Mouse (Mus musculus): ENCODE data around the gene Cldn15. TPM values are rescaled to one million over a fixed set of nuclear protein-coding genes. Genes with fewer than 3 reads are reported as not detected.
A peak's percentile ranks its signal among the peaks of the same experiment; 100 is the strongest.

Cldn15 gene
- total and polyA plus RNA-seq, 2 experiments from 2014 or later, result 7.9 to 19.3 TPM

DNA sequence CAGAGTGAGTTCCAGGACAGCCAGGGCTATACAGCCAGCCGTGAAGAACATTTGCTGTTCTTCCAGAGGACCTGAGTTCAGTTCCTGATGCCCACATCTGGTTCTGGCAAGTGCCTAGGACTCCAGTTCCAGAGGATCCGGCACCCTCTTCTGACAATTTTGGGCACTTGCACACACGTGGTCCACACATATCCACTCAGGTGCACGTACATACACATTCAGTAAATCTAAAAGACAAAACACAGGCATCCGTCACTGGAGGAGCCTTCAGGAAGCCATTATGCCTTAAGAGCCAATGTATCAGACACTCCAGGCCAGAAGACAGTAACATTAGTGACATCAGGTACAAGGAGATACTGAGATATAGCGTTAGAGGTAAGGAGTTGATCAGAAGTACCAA is 15.9 kb upstream of the Cldn15 start:
- Histone ChIP-seq H3K9me3 (replicated peaks; ENCODE audit: control insufficient read depth, low read length) (no peaks in the 10 kb centered on the region), H3K36me3 (replicated peaks; ENCODE audit: control insufficient read depth, insufficient read depth, low read length) (no peaks in the 10 kb centered on the region), H3K4me3 (ENCODE audit: low read depth, low read length) (no peak overlapping the region), H3K27ac (ENCODE audit: low read depth) (no peak overlapping the region), H3K4me2 (ENCODE audit: low read depth, low read length) (no peak overlapping the region), H3K27me3 (ENCODE audit: control insufficient read depth, insufficient read depth, low read length) (no peaks in the 10 kb centered on the region), H3K4me1 (ENCODE audit: control insufficient read depth, insufficient read depth) (peaks cover 6% of the 10 kb centered on the region), H3K9ac (replicated peaks; ENCODE audit: low read depth, low read length) (no peak overlapping the region)
- DNase-seq (ENCODE audit: low spot score), result no peak
- WGBS, result 81% methylated on average over 6 of the region's 6 CpGs
- TF ChIP-seq CTCF (IDR thresholded peaks at IDR 0.05; ENCODE audit: low read depth) (no peak), EP300 (IDR thresholded peaks at IDR 0.05; ENCODE audit: low read depth) (no peak)
- ATAC-seq (ENCODE audit: insufficient read depth, low read depth), result no peak

DNA sequence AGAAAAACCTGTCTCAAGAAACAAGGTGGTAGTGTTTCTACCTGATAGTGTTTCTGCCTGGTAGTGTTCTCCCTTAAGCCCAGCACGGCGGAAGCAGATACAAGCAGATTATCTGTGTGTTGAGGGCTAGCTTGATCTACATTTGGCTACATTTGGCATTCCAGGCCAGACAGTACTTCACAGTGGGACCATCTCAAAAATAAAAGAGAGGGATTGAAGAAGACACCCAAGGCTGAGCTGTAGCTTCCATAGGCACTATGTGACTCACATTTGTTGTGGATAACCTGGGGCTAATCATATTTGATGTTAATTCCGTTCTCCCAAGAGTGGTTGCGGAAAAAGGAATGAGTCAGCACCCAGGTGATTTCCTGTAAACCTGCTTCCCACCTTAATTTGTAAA is 14.3 kb upstream of the Cldn15 start:
- no peak overlapping the region for H3K4me3 ChIP-seq (ENCODE audit: low read depth, low read length)
- H3K27me3 ChIP-seq (ENCODE audit: control insufficient read depth, insufficient read depth, low read length), result no peaks in the 10 kb centered on the region
- WGBS, result 52% methylated on average over 4 of the region's 4 CpGs
- H3K4me1 ChIP-seq (ENCODE audit: control insufficient read depth, insufficient read depth), result peaks cover 6% of the 10 kb centered on the region
- no peak overlapping the region; the same call in 1 of the 2 replicates for H3K4me2 ChIP-seq (ENCODE audit: low read depth, low read length)
- H3K9me3 ChIP-seq (replicated peaks; ENCODE audit: control insufficient read depth, low read length), result no peaks in the 10 kb centered on the region
- TF ChIP-seq CTCF (IDR thresholded peaks at IDR 0.05; ENCODE audit: low read depth) (no peak), EP300 (IDR thresholded peaks at IDR 0.05; ENCODE audit: low read depth) (no peak)
- no peak overlapping the region for H3K27ac ChIP-seq (ENCODE audit: low read depth)
- no peak for ATAC-seq (ENCODE audit: insufficient read depth, low read depth)
- no peak for DNase-seq (ENCODE audit: low spot score)
- H3K9ac ChIP-seq (replicated peaks; ENCODE audit: low read depth, low read length), result no peak overlapping the region
- 0 out of 2 replicates have a peak, but pooled peaks cover under 1% of the 10 kb centered on the region for H3K36me3 ChIP-seq (replicated peaks; ENCODE audit: control insufficient read depth, insufficient read depth, low read length)

- WGBS, result under 1% methylated on average over 23 of the region's 23 CpGs
- H3K4me2 ChIP-seq (ENCODE audit: low read depth, low read length), result peak within 1 kb of the TSS; percentile 61
- H3K27ac ChIP-seq (ENCODE audit: low read depth), result peak within 1 kb of the TSS; percentile 58
- ATAC-seq (ENCODE audit: insufficient read depth, low read depth), result peak; percentile 100
- peaks cover 7% of the 10 kb centered on the region; the same call in 1 of the 2 replicates for H3K36me3 ChIP-seq (replicated peaks; ENCODE audit: control insufficient read depth, insufficient read depth, low read length)
- peak within 1 kb of the TSS; percentile 64 for H3K9ac ChIP-seq (replicated peaks; ENCODE audit: low read depth, low read length)
- H3K4me3 ChIP-seq (ENCODE audit: low read depth, low read length), result peak within 1 kb of the TSS; percentile 62
- DNase-seq (ENCODE audit: low spot score), result peak; percentile 98
- no peaks in the 10 kb centered on the region for H3K27me3 ChIP-seq (ENCODE audit: control insufficient read depth, insufficient read depth, low read length)
- peaks cover 6% of the 10 kb centered on the region for H3K4me1 ChIP-seq (ENCODE audit: control insufficient read depth, insufficient read depth)
- no peak for TF ChIP-seq EP300 (IDR thresholded peaks at IDR 0.05; ENCODE audit: low read depth)
- no peak for TF ChIP-seq CTCF (IDR thresholded peaks at IDR 0.05; ENCODE audit: low read depth)
- no peaks in the 10 kb centered on the region for H3K9me3 ChIP-seq (replicated peaks; ENCODE audit: control insufficient read depth, low read length)
Measured at GRCm38 (mm10) chr5:136953015-136953414, 13.4 kb upstream of the Cldn15 start, which contains the start of gene Fis1. TSS of gene Fis1 (plus strand) at chr5:136953275.

DNA sequence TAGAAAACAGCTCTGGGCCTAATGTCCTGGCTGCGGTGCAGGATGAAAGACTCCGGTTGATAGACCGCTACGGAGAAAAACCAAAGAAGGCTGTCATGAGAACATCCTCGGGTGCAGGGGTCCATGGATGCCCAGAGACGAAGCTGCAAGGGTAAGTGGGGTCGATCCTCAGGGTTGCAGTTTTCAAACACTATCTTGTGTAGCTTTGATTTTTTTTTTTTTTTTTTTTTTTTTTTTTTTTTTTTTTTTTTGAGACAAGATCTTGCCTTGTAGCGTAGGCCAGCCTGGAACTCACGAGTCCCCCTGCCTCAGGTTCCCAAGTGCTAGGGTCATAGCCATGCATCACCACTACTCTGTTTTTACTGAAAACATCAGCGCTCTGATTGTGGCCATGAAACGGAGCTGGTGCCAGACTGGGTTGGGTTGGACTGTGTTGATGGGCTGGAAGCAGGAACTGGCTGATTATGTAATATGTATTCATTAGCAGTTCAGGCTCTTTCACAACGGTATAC is 12.9 kb upstream of the Cldn15 start:
- peak overlapping the region; percentile 58 for H3K27ac ChIP-seq (ENCODE audit: low read depth)
- peaks cover 6% of the 10 kb centered on the region for H3K4me1 ChIP-seq (ENCODE audit: control insufficient read depth, insufficient read depth)
- peaks cover 7% of the 10 kb centered on the region; the same call in 1 of the 2 replicates for H3K36me3 ChIP-seq (replicated peaks; ENCODE audit: control insufficient read depth, insufficient read depth, low read length)
- no peaks in the 10 kb centered on the region for H3K27me3 ChIP-seq (ENCODE audit: control insufficient read depth, insufficient read depth, low read length)
- peak overlapping the region; percentile 64 for H3K9ac ChIP-seq (replicated peaks; ENCODE audit: low read depth, low read length)
- ATAC-seq (ENCODE audit: insufficient read depth, low read depth), result peak; percentile 3; the same call in 1 of the 2 replicates
- H3K4me2 ChIP-seq (ENCODE audit: low read depth, low read length), result peak overlapping the region; percentile 61
- no peak for TF ChIP-seq CTCF (IDR thresholded peaks at IDR 0.05; ENCODE audit: low read depth)
- DNase-seq (ENCODE audit: low spot score), result peak; percentile 58
- H3K4me3 ChIP-seq (ENCODE audit: low read depth, low read length), result peak overlapping the region; percentile 62
- H3K9me3 ChIP-seq (replicated peaks; ENCODE audit: control insufficient read depth, low read length), result no peaks in the 10 kb centered on the region
- 4% methylated on average over 12 of the region's 12 CpGs for WGBS

DNA sequence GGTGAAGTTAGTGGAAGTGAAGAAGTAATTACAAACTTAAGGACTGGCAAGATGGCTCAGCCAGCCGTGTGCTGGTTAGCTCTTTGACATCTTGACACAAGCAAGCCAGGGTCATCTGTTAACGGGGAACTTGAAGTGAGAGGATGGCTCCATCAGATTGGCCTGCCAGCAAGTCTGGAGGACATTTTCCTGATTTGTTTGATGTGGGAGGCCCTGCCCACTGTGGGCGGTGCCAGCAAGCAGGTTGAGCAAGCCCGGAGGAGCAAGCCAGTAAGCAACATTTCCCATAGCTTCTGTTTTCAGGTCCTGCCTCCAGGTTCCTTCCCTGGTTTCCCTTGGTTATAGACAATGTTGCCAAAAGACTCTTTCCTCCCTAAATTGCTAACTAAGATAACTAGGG is 10.8 kb upstream of the Cldn15 start:
- H3K4me1 ChIP-seq (ENCODE audit: control insufficient read depth, insufficient read depth), result peaks cover 6% of the 10 kb centered on the region
- no peak overlapping the region for H3K4me3 ChIP-seq (ENCODE audit: low read depth, low read length)
- TF ChIP-seq EP300 (IDR thresholded peaks at IDR 0.05; ENCODE audit: low read depth), result no peak
- no peak for TF ChIP-seq CTCF (IDR thresholded peaks at IDR 0.05; ENCODE audit: low read depth)
- no peaks in the 10 kb centered on the region for H3K9me3 ChIP-seq (replicated peaks; ENCODE audit: control insufficient read depth, low read length)
- no peak for ATAC-seq (ENCODE audit: insufficient read depth, low read depth)
- no peaks in the 10 kb centered on the region for H3K27me3 ChIP-seq (ENCODE audit: control insufficient read depth, insufficient read depth, low read length)
- H3K4me2 ChIP-seq (ENCODE audit: low read depth, low read length), result no peak overlapping the region
- H3K36me3 ChIP-seq (replicated peaks; ENCODE audit: control insufficient read depth, insufficient read depth, low read length), result peaks cover 7% of the 10 kb centered on the region; the same call in 1 of the 2 replicates
- no peak overlapping the region for H3K9ac ChIP-seq (replicated peaks; ENCODE audit: low read depth, low read length)
- DNase-seq (ENCODE audit: low spot score), result no peak
- 85% methylated on average over 4 of the region's 4 CpGs for WGBS
- H3K27ac ChIP-seq (ENCODE audit: low read depth), result no peak overlapping the region

GRCm38 (mm10) chr5:136957250-136957649 is 9.2 kb upstream of the Cldn15 start:
- Histone ChIP-seq H3K4me1 (ENCODE audit: control insufficient read depth, insufficient read depth) (peaks cover 6% of the 10 kb centered on the region), H3K9me3 (replicated peaks; ENCODE audit: control insufficient read depth, low read length) (no peaks in the 10 kb centered on the region), H3K9ac (replicated peaks; ENCODE audit: low read depth, low read length) (no peak overlapping the region), H3K4me3 (ENCODE audit: low read depth, low read length) (no peak overlapping the region), H3K36me3 (replicated peaks; ENCODE audit: control insufficient read depth, insufficient read depth, low read length) (peaks cover 7% of the 10 kb centered on the region; the same call in 1 of the 2 replicates), H3K27ac (ENCODE audit: low read depth) (no peak overlapping the region), H3K4me2 (ENCODE audit: low read depth, low read length) (no peak overlapping the region), H3K27me3 (ENCODE audit: control insufficient read depth, insufficient read depth, low read length) (no peaks in the 10 kb centered on the region)
- no peak for TF ChIP-seq CTCF (IDR thresholded peaks at IDR 0.05; ENCODE audit: low read depth)
- no peak for TF ChIP-seq EP300 (IDR thresholded peaks at IDR 0.05; ENCODE audit: low read depth)
- ATAC-seq (ENCODE audit: insufficient read depth, low read depth) (no peak), DNase-seq (ENCODE audit: low spot score) (no peak)
- 100% methylated on average over 1 of the region's 1 CpGs for WGBS
